Mouse (Mus musculus) frontal cortex, adult (tissue): Measurements from ENCODE around the gene Ephb2.

ENCODE experiments used
- ATAC-seq: cut with Nextera tagmentation; 2 replicates; pipeline ENCODE4 v1.9.2; 2017; ENCODE audit warnings: mild to moderate bottlenecking, moderate library complexity, mixed read lengths; ENCODE audit not compliant: low TSS enrichment

Ephb2 gene

DNA sequence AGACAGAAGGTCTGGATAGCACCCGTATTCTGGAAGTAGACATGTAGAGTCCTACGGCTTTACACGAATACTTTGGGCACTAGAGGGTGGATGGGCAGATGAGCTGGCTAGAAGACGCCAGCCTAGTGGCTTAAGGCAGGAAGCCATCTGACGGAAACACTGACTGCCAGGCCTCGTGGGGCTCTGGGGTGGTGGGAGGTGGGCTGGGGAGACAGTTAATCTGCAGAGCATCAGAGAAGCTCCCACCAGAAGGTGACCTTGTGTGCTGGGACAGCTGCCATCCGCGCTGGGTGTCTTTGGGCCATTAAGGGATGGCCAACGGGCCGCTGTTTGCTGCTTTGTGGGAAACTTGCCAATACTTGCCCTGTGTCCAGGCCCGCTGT lies 183.3 kb downstream of the Ephb2 start:
- peak; percentile 17; the same call in 1 of the 2 replicates for ATAC-seq

DNA sequence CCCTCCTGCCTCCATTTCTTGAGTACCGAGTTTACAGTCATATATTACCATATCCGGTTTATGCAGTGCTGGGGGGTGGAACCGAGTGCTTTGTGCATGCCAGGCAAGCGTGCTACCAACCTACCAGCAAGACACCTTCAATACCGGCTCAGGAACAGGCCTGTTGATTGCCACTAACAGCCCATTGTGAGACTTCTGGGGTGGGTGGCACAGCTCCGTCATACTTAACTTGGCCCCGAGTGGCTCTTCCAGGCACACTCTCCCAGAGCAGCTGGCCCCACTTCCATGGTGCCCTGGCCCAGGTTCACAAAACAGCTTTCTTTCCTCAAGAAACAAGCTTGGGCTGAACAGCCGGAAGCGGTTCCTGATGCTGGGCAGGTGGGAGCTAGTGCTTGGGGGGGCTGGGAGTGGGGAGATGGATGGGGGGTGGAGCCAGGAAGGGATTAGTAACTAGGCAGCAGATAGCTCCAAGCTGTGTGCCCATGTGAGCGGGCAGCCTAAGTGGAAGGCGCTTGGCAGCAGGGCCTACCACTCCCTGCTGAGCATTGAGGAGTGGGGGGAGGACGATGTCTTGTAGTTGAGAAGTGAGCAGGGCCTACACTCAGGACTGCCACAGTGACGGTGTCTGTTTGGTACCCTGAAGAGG lies 183.8 kb downstream of the Ephb2 start:
- peak; percentile 21 for ATAC-seq

DNA sequence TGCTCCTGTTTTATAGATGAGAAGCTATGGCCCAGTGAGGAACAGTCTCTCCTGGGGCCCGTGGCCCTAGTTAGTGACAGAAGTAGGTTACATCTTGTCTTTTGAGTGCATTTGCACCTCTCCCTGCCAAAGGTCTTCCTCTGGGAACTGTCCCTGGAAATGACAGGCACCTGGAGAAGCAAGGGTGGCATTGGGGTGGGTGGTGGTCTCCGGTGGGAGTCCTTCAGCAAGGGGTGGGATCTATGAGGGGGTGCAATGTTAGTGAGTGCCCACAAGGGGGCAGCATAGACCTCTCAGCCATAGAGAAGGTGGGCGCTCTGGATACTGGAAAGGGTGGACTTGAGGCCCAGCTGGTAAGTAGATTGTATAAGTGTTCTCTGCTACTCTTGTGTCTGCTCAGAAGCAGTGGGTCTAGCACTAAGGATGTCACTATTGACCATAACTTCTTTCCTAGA lies 184.4 kb downstream of the Ephb2 start:
- ATAC-seq, result peak; percentile 45

DNA sequence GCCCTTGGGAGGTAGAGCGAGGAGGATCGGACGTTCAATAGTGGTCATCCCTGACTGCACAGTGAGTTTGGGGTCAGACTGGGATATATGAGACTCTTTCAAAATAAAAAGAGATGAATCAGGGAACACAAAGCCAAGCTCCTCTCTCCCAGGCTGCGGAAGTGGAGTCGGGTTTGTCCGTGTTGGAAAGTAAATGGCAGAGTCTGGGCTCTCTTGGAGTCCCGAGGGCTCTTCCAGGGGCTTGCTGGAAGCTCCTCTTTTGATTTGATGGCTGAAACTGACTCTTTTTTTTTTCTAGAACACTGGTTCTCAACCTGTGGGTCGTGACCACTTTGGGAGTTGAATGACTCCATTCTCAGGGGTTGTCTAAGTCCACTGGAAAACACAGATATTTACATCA lies 185.5 kb downstream of the Ephb2 start:
- ATAC-seq, result no peak

DNA sequence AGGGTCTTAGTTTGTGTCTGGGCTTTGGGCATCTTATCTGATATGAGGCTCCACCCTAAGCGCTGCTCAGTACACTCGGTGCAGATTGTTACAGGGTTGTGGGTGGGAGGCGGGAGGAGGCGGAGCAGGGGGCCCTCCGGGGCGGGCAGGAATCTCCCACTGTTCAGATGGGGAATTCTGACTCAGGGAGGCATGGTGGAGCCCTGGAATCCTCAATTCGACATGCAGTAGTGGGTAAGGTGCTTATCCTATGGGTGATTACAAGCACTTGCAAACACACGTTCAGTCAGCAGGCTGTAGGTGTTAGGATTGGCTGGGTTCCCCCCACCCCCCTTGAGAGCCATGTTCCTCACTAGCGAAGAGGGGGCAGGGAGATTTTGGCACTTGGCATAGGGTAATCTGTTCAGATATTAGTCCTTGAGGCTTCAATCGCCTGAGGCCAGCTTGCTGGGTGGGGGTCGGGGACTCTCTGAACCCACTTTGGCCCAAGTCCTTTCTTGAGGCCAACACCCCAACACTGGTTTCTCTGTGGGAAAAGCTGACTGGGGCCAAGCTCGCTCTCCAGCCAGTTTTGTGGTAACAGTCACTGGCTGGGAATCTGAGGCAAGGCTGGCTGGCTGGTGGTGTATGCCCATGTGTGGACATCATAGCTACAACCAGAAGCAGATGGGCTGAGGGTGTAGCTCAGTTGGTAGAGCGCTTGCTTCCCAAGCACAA lies 186.2 kb downstream of the Ephb2 start:
- peak; percentile 33; the same call in 1 of the 2 replicates for ATAC-seq

DNA sequence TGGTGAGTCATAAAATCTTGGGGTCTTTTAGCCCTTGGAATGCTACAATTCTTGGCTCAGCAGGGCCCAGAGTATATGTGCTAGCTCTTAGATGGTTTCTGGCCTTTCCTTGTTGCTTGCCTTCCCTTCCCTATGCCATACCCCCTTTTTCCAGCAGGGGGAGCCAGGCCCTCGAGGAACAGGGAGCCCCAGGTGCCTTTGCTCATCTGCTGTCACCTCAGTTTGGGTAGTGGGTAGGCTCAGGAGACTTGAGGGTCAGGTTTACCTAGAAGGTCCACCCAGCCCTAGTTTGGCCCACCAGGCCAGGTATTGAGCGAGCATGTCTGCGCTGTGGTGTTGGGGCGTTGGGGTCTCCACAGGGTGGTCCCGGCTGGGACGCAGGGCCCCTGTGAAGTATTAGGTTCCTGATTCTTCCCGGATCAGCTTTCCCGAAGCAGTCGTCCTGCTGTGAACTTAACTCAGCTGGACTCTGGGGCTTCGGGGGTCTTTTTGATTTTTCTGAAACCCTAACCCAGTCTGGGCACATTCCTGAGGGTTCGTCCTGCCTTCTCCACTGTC lies 186.8 kb downstream of the Ephb2 start:
- peak; percentile 80 for ATAC-seq

DNA sequence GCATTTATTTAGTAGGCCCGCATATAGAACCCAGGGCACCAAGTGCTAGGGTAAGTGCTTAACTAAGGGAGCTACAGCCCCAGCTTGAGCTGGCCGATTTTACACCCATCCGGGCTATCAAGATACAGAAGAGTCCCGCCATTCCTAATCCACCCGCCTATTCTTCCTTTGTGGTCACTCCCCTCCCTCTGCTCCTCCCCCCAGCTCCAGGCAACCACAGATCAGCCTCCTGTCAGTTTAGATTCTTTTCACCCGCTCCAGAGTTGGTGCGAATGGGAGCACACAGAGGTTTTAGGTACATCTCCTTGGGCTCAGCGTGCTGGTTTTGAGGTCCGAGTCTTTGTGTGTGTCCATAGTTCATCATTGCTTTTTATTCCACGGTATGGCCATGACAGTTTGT lies 196.9 kb downstream of the Ephb2 start:
- ATAC-seq, result no peak

DNA sequence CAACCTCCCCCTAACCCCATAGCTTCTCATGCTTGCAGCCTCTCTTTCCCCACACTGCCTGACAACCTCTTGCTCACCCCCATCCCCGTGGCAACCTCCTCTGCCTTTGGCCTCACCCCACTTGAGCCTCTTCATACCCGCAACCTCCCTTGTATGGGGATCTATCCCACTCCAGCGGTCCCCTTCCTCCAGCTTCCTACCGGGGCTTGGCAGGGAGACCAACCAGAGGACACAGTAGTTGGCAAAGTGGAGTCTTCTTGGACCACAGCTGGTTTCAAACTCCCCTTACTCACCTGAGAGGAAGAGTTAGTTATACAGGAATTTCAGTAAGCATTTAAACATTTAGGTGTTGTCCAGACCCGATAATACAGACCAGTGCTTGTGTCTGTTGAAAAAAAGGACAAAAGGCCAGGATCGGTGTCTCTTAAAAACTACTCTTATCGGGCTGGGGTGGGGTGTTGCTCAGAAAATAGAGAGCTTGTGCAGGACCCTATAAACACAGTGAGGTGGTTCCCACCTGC lies 197.5 kb downstream of the Ephb2 start:
- ATAC-seq, result no peak

DNA sequence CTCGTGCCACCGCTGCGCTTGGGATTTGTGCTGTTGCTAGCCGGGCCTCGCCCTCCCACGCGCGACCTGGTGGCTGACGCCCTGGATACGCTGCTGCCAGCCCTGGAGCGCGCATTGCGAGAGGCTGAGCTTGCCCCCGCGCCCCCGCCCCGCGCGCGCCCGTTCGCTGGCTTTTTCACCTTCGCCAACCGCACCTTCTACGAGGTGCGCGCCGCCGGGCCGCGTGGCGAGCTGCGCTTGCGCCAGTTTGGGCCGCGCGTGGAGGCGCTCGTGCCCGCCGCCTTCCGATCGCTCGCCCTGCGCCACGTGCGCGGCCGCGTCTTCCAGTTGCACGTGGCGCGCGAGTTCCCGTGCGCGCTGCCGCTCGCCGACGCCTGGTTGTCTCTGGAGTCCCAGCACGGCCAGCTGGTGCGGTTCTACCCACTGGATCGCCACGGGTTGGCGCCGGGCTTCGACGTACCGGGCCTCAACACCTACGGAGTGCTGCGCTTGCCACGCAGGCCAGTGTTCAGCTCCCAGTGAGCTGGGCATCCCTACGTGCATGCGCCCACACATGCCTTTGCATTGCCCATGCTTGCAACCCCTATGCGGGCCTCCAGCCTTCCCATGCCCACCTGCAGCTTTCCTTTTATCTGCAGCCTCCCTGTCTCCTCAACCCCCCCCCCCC lies 198.1 kb downstream of the Ephb2 start:
- peak; percentile 85 for ATAC-seq

DNA sequence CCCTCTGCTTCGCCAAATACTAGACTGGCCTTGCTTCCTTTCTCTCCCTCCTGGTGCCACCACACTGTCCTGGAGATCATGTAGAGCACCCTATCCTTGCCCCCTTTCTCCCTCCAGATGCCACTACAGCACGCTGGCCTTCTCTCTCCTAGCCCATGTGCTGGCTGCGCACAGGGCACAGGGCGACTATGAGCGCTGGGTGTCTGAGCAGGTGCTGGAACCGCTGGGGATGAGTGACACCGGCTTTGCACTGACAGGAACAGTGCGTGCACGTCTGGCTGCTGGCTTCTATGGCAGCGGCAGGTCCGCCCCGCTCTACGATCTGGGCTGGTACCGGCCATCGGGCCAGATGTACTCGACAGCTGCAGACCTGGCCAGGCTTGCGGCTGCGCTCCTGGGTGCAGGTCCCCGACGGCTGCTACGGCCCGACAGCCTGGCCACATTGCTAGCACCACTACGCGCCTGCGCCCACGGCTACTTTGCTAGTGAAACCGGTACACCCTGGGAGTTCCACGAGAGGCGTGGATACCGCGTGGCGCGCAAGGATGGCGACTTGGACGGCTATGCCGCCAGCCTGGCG lies 198.7 kb downstream of the Ephb2 start:
- ATAC-seq, result no peak; the same call in 1 of the 2 replicates

DNA sequence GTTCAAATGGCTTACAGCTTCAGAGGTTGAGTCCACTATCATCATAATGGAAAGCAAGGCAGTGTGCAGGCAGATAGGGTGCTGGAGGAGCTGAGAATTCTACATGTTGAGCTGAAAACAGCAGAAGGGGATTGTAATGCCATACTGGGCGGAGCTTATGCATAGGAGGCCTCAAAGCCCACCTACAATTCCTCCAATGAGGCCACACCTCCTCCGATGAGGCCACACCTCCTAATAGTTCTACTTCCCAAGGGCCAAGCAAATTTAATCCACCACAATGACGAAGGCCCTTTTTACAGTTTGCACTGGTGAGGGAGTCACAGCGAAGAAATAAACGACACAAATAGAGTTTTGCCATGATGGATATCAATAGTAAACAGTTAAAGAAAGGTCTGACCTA lies 199.3 kb downstream of the Ephb2 start:
- ATAC-seq, result no peak

DNA sequence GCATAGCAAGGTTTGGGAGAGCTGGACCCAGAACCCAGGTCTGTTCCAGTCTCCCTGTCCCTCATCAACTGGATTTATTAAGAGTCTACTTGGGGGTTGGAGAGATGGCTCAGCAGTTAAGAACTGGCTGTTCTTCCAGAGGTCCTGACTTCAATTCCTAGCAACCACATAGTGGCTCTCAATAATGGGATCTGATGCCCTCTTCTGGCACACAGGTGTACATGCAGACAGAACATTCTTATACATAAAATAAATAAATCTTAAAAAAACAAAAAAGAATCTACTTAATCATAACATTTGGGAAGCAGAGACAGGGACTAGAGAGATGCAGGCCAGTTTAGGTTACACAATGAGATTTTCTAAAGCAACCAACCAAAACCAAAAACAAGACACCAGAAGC lies 199.8 kb downstream of the Ephb2 start:
- ATAC-seq, result no peak

DNA sequence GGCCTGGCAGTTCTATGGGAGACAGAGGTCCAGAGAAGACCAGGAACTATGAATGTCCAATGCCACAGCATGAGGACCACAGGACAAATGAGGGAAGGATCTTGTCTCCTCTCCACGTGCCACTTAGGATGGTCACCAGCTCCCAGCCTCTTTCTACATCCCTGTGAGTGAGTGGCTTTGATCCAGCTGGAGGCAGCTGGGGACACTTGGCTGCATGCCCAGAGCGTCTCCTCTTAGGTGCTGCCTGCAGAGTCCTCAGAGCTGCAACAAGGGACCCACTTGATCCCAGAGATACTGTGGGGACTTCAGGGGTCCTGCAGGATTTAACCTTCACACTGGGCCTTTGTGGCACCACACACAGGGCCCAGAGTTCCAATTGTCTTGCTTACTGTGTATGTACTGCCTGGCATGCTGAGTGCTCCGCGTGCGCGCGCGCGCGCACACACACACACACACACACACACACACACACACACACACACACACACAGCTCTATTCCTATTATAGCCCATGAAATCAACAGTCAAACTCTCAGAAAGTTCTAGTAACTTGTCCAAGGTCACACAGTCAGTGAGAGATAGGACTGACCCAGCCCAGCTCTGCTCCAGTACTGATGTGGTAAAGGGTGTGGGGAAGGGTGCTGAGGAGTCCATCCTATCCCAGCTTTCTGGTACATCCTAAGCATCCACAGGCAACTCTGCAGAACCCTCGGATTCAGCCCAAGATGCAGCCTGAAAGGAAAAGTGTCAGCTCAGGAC lies 204.4 kb downstream of the Ephb2 start:
- 0 out of 2 replicates have a peak, but pooled peaks have one; percentile 44 for ATAC-seq

DNA sequence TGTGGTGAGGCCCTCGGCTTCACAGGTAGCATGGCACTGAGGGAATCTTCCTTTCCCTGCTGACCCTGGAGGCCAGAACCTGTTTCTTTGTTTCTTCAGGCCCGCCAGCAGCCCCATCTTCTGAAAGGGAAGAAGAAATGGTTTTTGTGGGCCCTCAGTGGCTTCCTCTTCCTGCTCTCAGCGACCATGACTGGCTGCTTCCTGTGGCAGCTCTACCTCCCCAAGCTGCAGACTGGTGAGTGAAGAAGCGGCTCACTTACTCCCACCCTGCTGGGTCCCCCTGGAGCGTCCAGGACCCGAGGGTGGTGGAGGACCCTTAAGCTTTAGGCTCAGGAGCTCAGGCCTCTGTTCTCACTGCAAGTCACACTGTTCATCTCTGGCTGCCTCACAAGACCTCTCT lies 209.2 kb downstream of the Ephb2 start:
- no peak for ATAC-seq

DNA sequence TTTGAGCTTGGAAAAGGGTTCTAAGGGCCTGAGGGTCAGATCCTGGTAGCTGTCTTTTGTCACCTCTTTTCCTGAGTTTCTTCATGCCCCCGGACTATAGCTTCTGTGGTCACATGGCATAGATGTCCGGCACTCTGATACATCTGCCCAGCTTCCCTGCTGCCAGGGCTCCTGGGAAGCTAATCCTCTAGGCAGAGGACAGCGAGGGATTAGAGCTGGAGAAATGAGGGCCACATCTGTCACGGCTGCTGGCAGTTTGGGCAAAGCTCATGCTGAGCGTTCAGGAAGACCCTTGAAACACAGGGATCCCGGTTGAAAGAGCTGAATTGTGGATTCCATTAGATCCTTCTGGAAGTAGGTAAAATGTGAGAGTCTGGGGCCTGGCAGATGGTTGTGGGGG lies 213.4 kb downstream of the Ephb2 start, which contains the start of gene Lactbl1:
Lactbl1 (plus strand) TSS at position 234 of the 400 bp plus-strand sequence.
- no peak for ATAC-seq

DNA sequence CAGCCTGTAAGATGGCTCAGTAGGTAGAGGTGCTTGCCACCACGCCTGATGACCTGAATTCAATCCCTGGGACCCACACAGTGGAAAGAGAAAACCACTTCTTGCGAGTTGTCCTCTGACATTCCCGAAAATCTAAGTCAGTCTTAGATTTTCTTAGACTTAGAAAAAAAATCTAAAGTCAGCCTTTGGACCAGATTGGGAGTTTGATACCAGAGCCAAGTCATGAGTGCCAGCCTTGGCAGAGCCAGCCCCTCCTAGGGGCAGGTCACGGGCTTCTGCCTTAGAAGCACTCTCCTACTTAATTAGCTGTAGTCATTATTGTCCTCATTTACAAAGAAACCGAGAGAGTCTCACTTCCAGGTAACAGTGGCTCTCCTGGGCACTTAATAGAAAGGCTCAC lies 213.8 kb downstream of the Ephb2 start:
- ATAC-seq, result no peak

DNA sequence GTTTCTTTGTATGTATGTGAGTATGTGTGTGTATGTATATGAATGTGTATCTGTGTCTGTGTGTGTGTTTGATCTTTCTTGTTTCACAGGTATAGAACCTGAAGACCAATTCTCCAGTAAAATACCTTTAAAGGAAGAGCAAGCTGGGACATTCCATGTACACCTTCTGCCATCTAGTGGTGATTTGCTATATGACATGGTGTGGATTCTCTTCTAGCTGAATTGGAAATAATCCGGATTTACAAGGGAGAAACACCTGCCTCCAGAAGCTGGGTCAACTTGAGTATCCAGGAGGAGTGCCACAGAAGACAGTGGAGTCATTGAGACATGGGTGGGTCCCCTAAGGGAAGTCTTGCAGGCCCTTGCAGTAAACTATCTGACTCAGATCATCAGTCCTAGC lies 214.5 kb downstream of the Ephb2 start:
- ATAC-seq, result peak; percentile 50; the same call in 1 of the 2 replicates

DNA sequence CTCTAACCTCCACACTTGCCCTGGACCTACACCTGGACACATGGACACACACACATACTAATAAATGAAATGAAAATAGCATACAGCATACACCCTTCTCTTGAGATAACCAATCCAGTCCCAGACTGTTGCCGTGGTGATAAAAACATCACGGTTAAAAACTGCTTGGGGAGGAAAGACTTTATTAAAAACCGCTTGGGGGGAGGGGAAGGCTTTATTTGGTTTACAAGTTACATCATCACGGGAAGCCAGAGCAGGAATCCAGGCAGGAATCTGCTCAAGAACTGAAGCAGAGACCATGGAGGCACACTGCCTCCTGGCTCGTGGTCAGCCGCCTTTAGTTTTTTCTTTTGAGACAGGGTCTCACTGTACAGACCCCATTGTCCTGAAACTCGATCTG lies 222.1 kb downstream of the Ephb2 start:
- ATAC-seq, result no peak

DNA sequence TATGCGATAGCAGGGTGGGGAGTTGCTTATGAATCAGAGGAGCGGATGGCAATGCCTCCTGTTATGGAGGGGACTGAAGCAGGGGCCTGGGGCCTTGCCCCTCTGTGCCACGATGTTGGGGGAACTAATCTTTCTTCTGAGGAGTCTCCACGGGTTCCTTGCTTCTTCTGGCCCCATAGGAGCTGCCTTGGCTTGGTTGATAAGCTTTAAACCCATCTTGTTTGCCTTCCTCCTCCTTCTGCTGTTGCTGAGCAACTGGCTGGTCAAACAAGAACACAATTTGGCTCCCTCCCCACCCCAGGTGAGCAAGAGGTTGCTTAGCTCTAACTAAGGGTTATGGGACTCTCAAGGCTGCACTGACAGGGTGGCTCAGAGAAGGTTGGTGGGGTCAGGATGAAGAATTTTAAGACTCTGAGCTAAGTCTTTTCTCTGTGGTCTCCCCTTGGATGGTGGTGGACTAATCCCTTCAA lies 225.4 kb downstream of the Ephb2 start, which contains the start of gene Tex46:
Tex46 (plus strand) TSS at position 51 of the 470 bp plus-strand sequence.
- ATAC-seq, result no peak

DNA sequence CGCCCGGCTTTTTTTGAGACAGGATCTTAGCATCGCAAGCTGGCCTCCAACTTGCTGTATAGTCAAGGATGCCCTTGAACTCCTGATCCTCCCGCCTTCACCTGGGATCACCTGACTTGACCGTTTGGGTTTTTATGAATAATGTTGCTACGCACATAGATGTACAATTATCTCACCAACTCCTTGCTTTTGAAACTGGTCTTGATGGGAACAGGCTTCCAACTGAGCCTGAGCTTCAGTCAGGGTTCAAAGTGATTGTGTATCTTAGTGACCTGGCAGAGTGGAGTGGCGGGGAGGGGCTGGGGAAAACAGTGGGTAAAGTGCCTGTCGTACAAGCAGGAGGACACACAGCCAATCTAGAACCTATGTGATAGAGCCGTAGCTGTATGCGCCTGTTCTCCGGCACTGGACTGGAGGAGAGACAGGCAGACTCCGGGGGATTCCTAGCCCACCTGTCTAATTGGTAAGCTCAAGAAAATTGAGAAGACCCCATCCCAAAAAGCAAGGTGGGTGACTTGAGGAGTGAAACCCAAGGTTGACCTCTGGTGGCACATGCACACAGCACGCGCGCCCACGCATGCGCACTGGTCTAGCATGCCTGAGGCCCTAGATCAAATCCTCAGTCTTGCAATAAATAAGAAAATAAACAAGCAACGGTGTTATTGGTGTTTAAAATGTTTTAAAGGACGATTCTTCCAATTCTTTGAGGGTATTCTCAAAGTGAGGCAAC lies 229.9 kb downstream of the Ephb2 start:
- ATAC-seq, result no peak
